Mouse (Mus musculus) stomach, postnatal 0 days (tissue): ENCODE results near the gene Higd1b.

Experiments used
- CTCF ChIP-seq: IDR thresholded peaks from 2 replicates; pipeline ENCODE4 v1.5.1; 2016; ENCODE audit warnings: antibody characterized with exemption, low read depth, mild to moderate bottlenecking, moderate library complexity
- EP300 ChIP-seq: optimal IDR thresholded peaks from 2 replicates; pipeline ENCODE3; 2016; ENCODE audit warnings: antibody characterized with exemption

DNA sequence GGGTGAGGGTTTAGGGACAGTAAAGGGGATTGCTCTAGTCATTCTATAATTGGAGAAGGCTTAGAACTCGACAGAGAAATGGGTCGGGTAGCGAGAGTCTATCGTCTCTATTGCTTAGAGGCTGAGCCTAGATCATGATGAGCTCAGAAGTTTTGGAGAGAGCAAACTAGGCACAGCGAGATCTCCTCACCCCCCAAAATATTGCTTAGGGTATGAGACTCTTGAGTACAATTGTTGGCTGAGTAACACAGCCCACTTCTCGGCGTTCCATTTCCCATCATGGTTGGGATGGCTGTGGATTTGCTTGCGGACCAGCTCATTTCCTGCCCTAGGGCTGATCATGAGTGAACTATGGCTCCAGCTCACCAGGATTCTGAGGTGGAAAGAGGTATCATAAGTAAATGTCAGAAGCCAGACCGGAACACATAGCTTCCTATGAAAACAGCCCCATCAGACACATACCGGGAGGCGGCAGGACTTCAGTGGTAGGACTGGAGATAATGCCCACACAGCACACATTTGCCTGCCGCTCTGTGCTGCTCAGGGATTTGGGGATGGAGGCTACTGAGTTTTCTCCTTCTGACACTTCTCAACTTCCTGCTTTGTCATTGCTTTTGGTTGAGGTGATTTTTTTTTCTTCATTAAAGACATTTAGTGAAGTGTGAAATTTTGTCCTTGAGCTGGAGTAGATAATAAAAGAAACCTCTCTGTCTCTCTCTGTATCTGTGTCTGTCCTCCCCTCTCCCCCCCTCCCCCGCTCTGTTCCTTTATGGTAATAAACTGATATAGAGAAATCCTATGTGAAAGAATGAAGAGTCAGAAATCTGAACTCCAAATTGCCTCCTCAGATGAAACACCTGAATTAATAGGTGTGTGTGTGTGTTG is 45.9 kb downstream of the Higd1b start:
- TF ChIP-seq CTCF = no peak
- TF ChIP-seq EP300 = no peak
